Mouse (Mus musculus) ES-Bruce4 (cell line): ENCODE data around the gene Ado. TPM values are rescaled to one million over a fixed set of nuclear protein-coding genes. Genes with fewer than 3 reads are reported as not detected.

Source experiments
- H3K27ac ChIP-seq: 2 replicates; pipeline ENCODE4 v1.5.1; 2012; ENCODE audit warnings: low read length, inconsistent platforms; ENCODE audit not compliant: insufficient read depth
- H3K27me3 ChIP-seq: 2 replicates; pipeline ENCODE4 v1.6.1; 2012; ENCODE audit warnings: mild to moderate bottlenecking, low read length, inconsistent platforms; ENCODE audit not compliant: control insufficient read depth, poor library complexity, insufficient read depth, severe bottlenecking
- H3K36me3 ChIP-seq: 2 replicates; pipeline ENCODE4 v1.6.1; 2012; ENCODE audit warnings: inconsistent platforms, mild to moderate bottlenecking, low read length, moderate library complexity; ENCODE audit not compliant: control insufficient read depth, poor library complexity, insufficient read depth, severe bottlenecking
- H3K4me1 ChIP-seq: one replicate; pipeline ENCODE4 v1.8.1; 2011; ENCODE audit warnings: low read length; ENCODE audit not compliant: control insufficient read depth, insufficient read depth
- H3K4me3 ChIP-seq: 2 replicates; pipeline ENCODE4 v1.5.1; 2011; ENCODE audit warnings: low read depth, mild to moderate bottlenecking, low read length
- H3K9ac ChIP-seq: 2 replicates; pipeline ENCODE4 v1.6.1; 2012; ENCODE audit warnings: low read depth, mild to moderate bottlenecking, inconsistent platforms; ENCODE audit not compliant: poor library complexity, severe bottlenecking
- H3K9me3 ChIP-seq: replicated peaks from 2 replicates; pipeline ENCODE4 v1.6.1; 2012; ENCODE audit warnings: mild to moderate bottlenecking, low read length, inconsistent platforms; ENCODE audit not compliant: control insufficient read depth, poor library complexity, insufficient read depth, severe bottlenecking
- CTCF ChIP-seq: IDR thresholded peaks from one replicate; pipeline ENCODE4 v1.8.1; 2011; ENCODE audit warnings: low read depth, low read length
- EP300 ChIP-seq: IDR thresholded peaks from 2 replicates; pipeline ENCODE4 v1.6.1; 2011; ENCODE audit warnings: low read depth, low read length; ENCODE audit not compliant: insufficient read depth
- POLR2A ChIP-seq: IDR thresholded peaks from one replicate; pipeline ENCODE4 v1.8.1; 2011; ENCODE audit warnings: low read length; ENCODE audit not compliant: insufficient read depth
- polyA plus RNA-seq: library from polyadenylated mRNA; stranded (reverse); fragments of >200 nt; gene quantifications from 2 replicates; pipeline ENCODE4 v1.2.4, GENCODE M21; 2011; ENCODE audit warnings: low read depth; ENCODE audit not compliant: missing spikeins, insufficient read depth, insufficient read length

Ado gene
- polyA plus RNA-seq, 1 experiment, result 32.4 TPM

GRCm38 (mm10) chr10:67504046-67504445 is 44.7 kb downstream of the Ado start:
- no peaks in the 10 kb centered on the region for H3K4me1 ChIP-seq
- H3K9ac ChIP-seq, result no peak overlapping the region
- TF ChIP-seq POLR2A (no peak), CTCF (no peak), EP300 (no peak)
- H3K27ac ChIP-seq, result no peak overlapping the region
- no peaks in the 10 kb centered on the region for H3K9me3 ChIP-seq
- H3K4me3 ChIP-seq, result no peak overlapping the region
- no peaks in the 10 kb centered on the region for H3K36me3 ChIP-seq
- no peaks in the 10 kb centered on the region for H3K27me3 ChIP-seq

DNA sequence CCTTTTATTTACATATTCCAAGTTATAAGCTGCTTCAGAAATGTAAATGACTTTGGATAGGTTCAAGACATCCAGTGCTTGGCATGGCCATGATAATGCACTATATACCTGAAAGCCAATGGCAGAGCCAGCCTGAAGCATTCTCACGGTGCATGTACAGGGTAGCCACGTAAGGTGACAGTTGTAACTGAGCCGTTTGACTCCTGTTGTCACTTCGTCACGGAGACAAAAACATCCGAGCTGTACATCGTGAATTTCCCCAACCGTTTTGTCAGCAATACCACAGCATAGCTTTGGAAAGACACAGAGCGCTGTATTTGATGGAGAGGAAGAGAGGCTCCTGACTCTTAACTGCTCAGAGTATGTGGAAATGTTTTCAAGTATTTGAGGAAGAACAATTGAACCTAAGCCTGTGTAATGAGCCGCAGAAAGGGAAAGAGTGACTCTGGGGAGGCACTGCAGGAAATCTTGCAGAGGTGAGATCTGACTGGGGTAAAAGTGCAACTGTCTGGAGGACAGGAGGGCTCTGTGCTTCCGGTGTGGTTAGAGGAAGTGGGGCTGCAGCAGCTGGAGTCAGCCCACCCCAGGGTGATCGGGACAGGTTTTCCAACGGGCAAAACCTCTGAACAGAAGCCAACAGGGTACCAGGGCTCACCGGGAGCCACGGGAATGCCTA is 45.3 kb downstream of the Ado start:
- no peak for TF ChIP-seq CTCF
- no peak for TF ChIP-seq POLR2A
- TF ChIP-seq EP300, result no peak
- Histone ChIP-seq H3K27ac (no peak overlapping the region), H3K27me3 (no peaks in the 10 kb centered on the region), H3K4me3 (no peak overlapping the region), H3K36me3 (no peaks in the 10 kb centered on the region), H3K9ac (no peak overlapping the region), H3K9me3 (no peaks in the 10 kb centered on the region), H3K4me1 (no peaks in the 10 kb centered on the region)

GRCm38 (mm10) chr10:67497951-67498350 is 50.8 kb downstream of the Ado start:
- no peak for TF ChIP-seq POLR2A
- TF ChIP-seq EP300, result no peak
- no peak for TF ChIP-seq CTCF
- Histone ChIP-seq H3K27me3 (no peaks in the 10 kb centered on the region), H3K27ac (no peak overlapping the region), H3K9ac (no peak overlapping the region), H3K36me3 (no peaks in the 10 kb centered on the region), H3K4me3 (no peak overlapping the region), H3K9me3 (no peaks in the 10 kb centered on the region), H3K4me1 (no peaks in the 10 kb centered on the region)

DNA sequence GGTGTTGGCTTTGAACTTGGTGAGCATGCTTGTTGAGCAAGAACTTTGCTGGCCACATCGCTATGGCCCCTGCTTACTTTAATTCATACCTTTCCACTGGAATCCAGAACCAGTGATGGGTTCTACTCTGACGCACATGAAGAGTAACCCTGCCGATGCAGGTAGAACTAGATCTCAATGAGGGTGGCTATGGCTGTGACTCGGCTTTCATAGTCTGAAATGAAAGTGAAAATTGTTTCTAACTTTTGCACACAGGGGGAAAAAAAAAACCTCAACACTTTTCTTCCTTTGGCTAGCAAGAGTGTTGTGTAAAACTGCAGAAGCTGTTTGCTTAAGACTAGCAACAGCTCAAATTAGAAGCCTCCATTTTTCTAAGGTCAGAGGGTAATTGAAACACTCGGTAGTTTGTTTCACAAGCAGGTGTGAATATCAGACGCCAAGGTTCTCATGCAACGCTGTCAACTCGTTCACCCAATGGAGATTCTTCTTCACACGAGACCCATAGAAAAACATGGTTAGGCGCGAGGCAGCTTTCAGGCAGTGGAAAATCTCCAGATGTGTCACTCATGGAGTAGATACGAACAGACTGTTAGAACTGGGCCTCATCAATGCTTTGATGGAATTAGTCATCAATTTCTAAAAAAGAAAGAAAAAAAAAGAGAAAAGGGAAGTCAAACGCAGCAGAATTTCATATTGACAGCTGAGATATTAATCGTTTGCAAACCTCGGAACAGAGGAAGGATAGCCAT is 51.4 kb downstream of the Ado start:
- Histone ChIP-seq H3K9me3 (no peaks in the 10 kb centered on the region), H3K4me1 (no peaks in the 10 kb centered on the region), H3K9ac (no peak overlapping the region), H3K27ac (no peak overlapping the region), H3K27me3 (no peaks in the 10 kb centered on the region), H3K4me3 (no peak overlapping the region), H3K36me3 (no peaks in the 10 kb centered on the region)
- no peak for TF ChIP-seq CTCF
- no peak for TF ChIP-seq EP300
- no peak for TF ChIP-seq POLR2A

Other genes with a start within 250 kb of the Ado start
- gene Egr2, start 13.5 kb downstream of the Ado start, polyA plus RNA-seq, result 0.22 and 0.24 TPM in 2 replicates